Mouse (Mus musculus): ENCODE measurements around the gene Cd300lg. TPM values are rescaled to one million over a fixed set of nuclear protein-coding genes. Genes with fewer than 3 reads are reported as not detected.

Cd300lg gene
- total RNA-seq, 1 experiment, result not detected

DNA sequence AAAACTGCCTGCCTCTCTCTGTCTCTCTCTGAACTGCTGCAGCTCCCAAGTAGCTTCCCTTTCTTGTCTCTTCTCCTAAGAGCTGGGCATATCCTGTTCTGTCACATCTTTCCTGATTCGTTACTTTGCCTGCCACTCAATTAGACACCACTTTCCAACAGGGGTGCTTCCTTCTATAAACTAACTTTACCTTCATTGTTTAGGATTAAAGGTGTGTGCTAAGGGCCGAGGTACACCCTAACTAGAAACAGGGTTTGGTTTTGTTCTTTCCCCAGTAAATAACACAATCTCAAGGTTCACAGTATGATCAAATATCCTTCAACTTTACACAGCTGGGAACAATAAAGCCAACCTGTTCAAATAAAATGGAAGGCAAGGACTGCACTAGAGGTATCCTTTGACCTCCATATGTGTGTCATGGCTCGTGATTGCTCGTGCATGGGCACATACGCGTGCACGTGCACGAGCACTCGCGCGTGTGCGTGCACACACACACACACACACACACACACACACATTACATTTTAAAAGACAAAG is 8.2 kb upstream of the Cd300lg start:
- DNase-seq (ENCODE audit: low read depth, low spot score), result no peak
- Histone ChIP-seq H3K4me1 (ENCODE audit: control insufficient read depth in 2 of 2, insufficient read depth in 2 of 2, low read length in 2 of 2, poor library complexity in 1 of 2) (no peaks in the 10 kb centered on the region), H3K27ac (ENCODE audit: insufficient read depth, low read depth, low read length, poor library complexity, severe bottlenecking) (no peak overlapping the region), H3K36me3 (ENCODE audit: control insufficient read depth, insufficient read depth, low read length, poor library complexity, severe bottlenecking) (no peaks in the 10 kb centered on the region), H3K9ac (ENCODE audit: insufficient read depth, low read depth, low read length, poor library complexity, severe bottlenecking) (no peak overlapping the region), H3K4me3 (ENCODE audit: insufficient read depth in 1 of 2, low read depth in 1 of 2, low read length in 2 of 2, poor library complexity in 1 of 2, severe bottlenecking in 1 of 2) (no peak overlapping the region), H3K9me3 (ENCODE audit: control insufficient read depth, insufficient read depth, low read depth, low read length) (no peaks in the 10 kb centered on the region)
- in situ Hi-C loops (cut with MboI; ENCODE audit: low sequenced_read_pairs in 2 of 2, unreplicated experiment in 2 of 2), result no loop called here
- no peak for TF ChIP-seq ZNF384 (IDR thresholded peaks at IDR 0.05; ENCODE audit: low read depth, low read length)
- TF ChIP-seq HCFC1 (IDR thresholded peaks at IDR 0.05; ENCODE audit: borderline replicate concordance, insufficient read depth, low read length), result no peak
- TF ChIP-seq MAFK (IDR thresholded peaks at IDR 0.05; ENCODE audit: insufficient read depth, low read depth, low read length), result no peak
- TF ChIP-seq ZC3H11A (IDR thresholded peaks at IDR 0.05; ENCODE audit: borderline replicate concordance, low read depth, low read length), result no peak
- no peak for TF ChIP-seq CHD2 (IDR thresholded peaks at IDR 0.05; ENCODE audit: low read depth, low read length)

DNA sequence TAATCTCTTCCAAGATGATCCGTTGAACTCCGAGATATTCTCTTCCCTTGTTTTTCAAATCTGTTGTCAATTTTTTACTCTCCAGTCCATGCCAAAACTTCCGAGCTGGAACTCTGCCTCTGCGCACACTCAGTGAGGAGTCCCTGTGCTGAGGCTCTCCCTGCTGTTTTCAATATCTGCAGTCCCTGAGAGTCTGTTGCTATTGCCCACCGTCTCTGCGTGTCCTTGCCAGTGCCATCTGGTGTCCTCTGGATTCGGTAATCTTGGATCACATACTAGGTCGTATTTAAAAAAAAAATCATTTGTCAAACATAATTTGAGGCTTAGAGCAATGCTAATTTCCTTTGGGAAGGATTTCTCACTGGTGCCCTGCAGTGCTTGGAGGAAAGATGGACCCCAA is 6.4 kb upstream of the Cd300lg start:
- no peak for TF ChIP-seq ZC3H11A (IDR thresholded peaks at IDR 0.05; ENCODE audit: borderline replicate concordance, low read depth, low read length)
- no peak for TF ChIP-seq MAFK (IDR thresholded peaks at IDR 0.05; ENCODE audit: insufficient read depth, low read depth, low read length)
- no peak for TF ChIP-seq CHD2 (IDR thresholded peaks at IDR 0.05; ENCODE audit: low read depth, low read length)
- TF ChIP-seq HCFC1 (IDR thresholded peaks at IDR 0.05; ENCODE audit: borderline replicate concordance, insufficient read depth, low read length), result no peak
- no peak for TF ChIP-seq ZNF384 (IDR thresholded peaks at IDR 0.05; ENCODE audit: low read depth, low read length)
- Histone ChIP-seq H3K9ac (ENCODE audit: insufficient read depth, low read depth, low read length, poor library complexity, severe bottlenecking) (no peak overlapping the region), H3K27ac (ENCODE audit: insufficient read depth, low read depth, low read length, poor library complexity, severe bottlenecking) (no peak overlapping the region), H3K4me1 (ENCODE audit: control insufficient read depth in 2 of 2, insufficient read depth in 2 of 2, low read length in 2 of 2, poor library complexity in 1 of 2) (no peaks in the 10 kb centered on the region), H3K4me3 (ENCODE audit: insufficient read depth in 1 of 2, low read depth in 1 of 2, low read length in 2 of 2, poor library complexity in 1 of 2, severe bottlenecking in 1 of 2) (no peak overlapping the region), H3K9me3 (ENCODE audit: control insufficient read depth, insufficient read depth, low read depth, low read length) (no peaks in the 10 kb centered on the region), H3K36me3 (ENCODE audit: control insufficient read depth, insufficient read depth, low read length, poor library complexity, severe bottlenecking) (no peaks in the 10 kb centered on the region)
- in situ Hi-C loops (cut with MboI; ENCODE audit: low sequenced_read_pairs in 2 of 2, unreplicated experiment in 2 of 2), result no loop called here
- no peak for DNase-seq (ENCODE audit: low read depth, low spot score)

GRCm38 (mm10) chr11:102035456-102035960 is 5.8 kb upstream of the Cd300lg start:
- H3K4me3 ChIP-seq (ENCODE audit: insufficient read depth in 1 of 2, low read depth in 1 of 2, low read length in 2 of 2, poor library complexity in 1 of 2, severe bottlenecking in 1 of 2), result no peak overlapping the region
- H3K4me1 ChIP-seq (ENCODE audit: control insufficient read depth in 2 of 2, insufficient read depth in 2 of 2, low read length in 2 of 2, poor library complexity in 1 of 2), result no peaks in the 10 kb centered on the region
- H3K9ac ChIP-seq (ENCODE audit: insufficient read depth, low read depth, low read length, poor library complexity, severe bottlenecking), result no peak overlapping the region
- TF ChIP-seq HCFC1 (IDR thresholded peaks at IDR 0.05; ENCODE audit: borderline replicate concordance, insufficient read depth, low read length) (no peak), ZNF384 (IDR thresholded peaks at IDR 0.05; ENCODE audit: low read depth, low read length) (no peak), ZC3H11A (IDR thresholded peaks at IDR 0.05; ENCODE audit: borderline replicate concordance, low read depth, low read length) (no peak), MAFK (IDR thresholded peaks at IDR 0.05; ENCODE audit: insufficient read depth, low read depth, low read length) (no peak), CHD2 (IDR thresholded peaks at IDR 0.05; ENCODE audit: low read depth, low read length) (no peak)
- in situ Hi-C loops (cut with MboI; ENCODE audit: low sequenced_read_pairs in 2 of 2, unreplicated experiment in 2 of 2), result no loop called here
- H3K9me3 ChIP-seq (ENCODE audit: control insufficient read depth, insufficient read depth, low read depth, low read length), result no peaks in the 10 kb centered on the region
- H3K36me3 ChIP-seq (ENCODE audit: control insufficient read depth, insufficient read depth, low read length, poor library complexity, severe bottlenecking), result no peaks in the 10 kb centered on the region
- no peak overlapping the region for H3K27ac ChIP-seq (ENCODE audit: insufficient read depth, low read depth, low read length, poor library complexity, severe bottlenecking)
- DNase-seq (ENCODE audit: low read depth, low spot score), result no peak

GRCm38 (mm10) chr11:102036336-102036735 is 5.0 kb upstream of the Cd300lg start:
- in situ Hi-C loops (cut with MboI; ENCODE audit: low sequenced_read_pairs in 2 of 2, unreplicated experiment in 2 of 2), result no loop called here
- TF ChIP-seq ZC3H11A (IDR thresholded peaks at IDR 0.05; ENCODE audit: borderline replicate concordance, low read depth, low read length) (no peak), CHD2 (IDR thresholded peaks at IDR 0.05; ENCODE audit: low read depth, low read length) (no peak), MAFK (IDR thresholded peaks at IDR 0.05; ENCODE audit: insufficient read depth, low read depth, low read length) (no peak), ZNF384 (IDR thresholded peaks at IDR 0.05; ENCODE audit: low read depth, low read length) (no peak), HCFC1 (IDR thresholded peaks at IDR 0.05; ENCODE audit: borderline replicate concordance, insufficient read depth, low read length) (no peak)
- H3K9me3 ChIP-seq (ENCODE audit: control insufficient read depth, insufficient read depth, low read depth, low read length), result no peaks in the 10 kb centered on the region
- DNase-seq (ENCODE audit: low read depth, low spot score), result no peak
- no peak overlapping the region for H3K27ac ChIP-seq (ENCODE audit: insufficient read depth, low read depth, low read length, poor library complexity, severe bottlenecking)
- H3K4me1 ChIP-seq (ENCODE audit: control insufficient read depth in 2 of 2, insufficient read depth in 2 of 2, low read length in 2 of 2, poor library complexity in 1 of 2), result no peaks in the 10 kb centered on the region
- H3K4me3 ChIP-seq (ENCODE audit: insufficient read depth in 1 of 2, low read depth in 1 of 2, low read length in 2 of 2, poor library complexity in 1 of 2, severe bottlenecking in 1 of 2), result no peak overlapping the region
- H3K9ac ChIP-seq (ENCODE audit: insufficient read depth, low read depth, low read length, poor library complexity, severe bottlenecking), result no peak overlapping the region
- H3K36me3 ChIP-seq (ENCODE audit: control insufficient read depth, insufficient read depth, low read length, poor library complexity, severe bottlenecking), result no peaks in the 10 kb centered on the region
